Mouse (Mus musculus) Muller cell, postnatal 12 days (primary cell): ENCODE measurements around the gene Vsig1.

Experiments used
- DNase-seq: peaks from one replicate; pipeline ENCODE4 v3.0.0-alpha.2; 2015; ENCODE audit errors: inconsistent ontology term

Vsig1 gene

DNA sequence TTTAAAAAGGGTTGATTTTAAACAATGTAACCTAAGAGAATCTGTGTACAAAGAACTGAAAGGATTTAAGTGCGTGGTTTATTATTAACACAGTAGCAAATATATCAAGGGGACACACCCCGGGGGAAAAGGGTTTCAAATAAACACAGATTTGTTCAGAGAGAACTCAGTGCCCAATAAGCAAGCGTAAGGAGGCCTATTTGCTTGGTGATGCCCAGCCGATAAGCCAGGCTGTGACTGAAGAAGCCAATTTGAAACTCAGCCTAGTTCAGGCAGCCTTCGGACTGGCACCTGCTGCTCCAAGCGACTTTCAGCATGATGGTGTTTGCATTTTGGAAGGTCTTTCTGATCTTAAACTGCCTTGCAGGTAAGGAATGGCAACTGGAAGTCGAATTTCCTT, at the start of gene Vsig1:
Vsig1 (plus strand) TSS at position 249 of the 400 bp plus-strand sequence.
- no peak for DNase-seq

DNA sequence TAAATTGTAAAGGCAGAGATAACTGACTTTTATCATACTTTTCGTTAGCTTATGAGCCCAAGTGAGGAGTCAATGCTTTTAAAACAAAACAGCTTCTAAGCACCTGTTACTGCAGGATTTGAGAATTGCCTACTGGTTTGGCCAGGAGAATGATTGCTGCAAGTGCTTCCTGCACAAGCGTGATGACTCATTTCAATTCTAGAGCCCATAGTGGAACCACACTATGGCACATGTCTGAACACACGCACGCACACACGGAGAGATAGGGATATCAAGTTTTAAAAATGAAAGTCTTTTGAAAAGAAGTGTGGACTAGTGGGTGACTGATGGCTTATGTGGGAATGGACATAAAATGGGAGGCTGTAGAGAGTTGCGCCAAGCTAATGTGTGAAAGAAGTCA, 44.6 kb upstream of the Vsig1 start:
- DNase-seq, result no peak

DNA sequence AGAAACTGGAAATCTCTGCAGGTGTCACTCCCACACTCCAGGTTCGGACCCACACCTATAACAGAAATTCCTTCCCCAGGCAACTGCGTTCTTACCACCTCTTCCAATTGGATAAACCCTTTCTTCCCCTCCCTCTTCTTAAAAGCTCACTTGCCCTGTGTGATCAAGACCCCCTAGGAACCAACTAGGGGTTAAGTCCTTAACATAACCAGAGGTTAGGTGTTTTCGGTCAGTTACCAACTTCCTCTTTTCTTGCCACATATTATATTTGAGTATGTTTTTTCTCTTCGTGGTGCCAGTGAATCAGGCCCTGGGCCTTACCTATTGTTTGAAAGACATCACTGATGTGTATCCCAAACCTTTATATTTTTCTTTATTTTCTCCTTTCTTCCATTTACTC, 44.0 kb upstream of the Vsig1 start:
- DNase-seq, result no peak

GRCm38 (mm10) chrX:140887193-140887592, 20.2 kb upstream of the Vsig1 start:
- DNase-seq, result no peak

GRCm38 (mm10) chrX:140891796-140892195, 15.6 kb upstream of the Vsig1 start:
- no peak for DNase-seq

GRCm38 (mm10) chrX:140903487-140903886, 3.9 kb upstream of the Vsig1 start:
- no peak for DNase-seq

DNA sequence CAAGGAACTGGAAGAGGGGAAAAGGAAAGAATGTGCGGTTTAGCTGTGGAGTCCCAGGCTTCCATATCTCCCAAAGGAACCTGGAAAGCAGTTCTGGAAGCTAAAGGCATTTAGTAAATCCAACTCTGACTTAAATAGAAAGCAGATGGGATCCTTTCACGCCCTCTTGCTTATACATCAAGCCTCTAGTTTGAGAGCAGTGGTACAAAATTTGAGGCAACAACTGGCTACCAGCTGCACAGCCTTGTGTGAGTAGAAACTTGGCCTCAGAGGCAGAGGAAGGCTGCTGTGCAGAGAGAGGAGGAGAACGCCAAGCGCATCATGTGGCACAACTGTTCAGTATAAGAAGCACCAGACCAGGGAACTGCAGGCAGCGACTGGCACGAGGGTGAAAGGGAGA, 13.9 kb downstream of the Vsig1 start:
- DNase-seq, result no peak

GRCm38 (mm10) chrX:140932066-140932465, 24.7 kb downstream of the Vsig1 start:
- DNase-seq, result peak; percentile 5

DNA sequence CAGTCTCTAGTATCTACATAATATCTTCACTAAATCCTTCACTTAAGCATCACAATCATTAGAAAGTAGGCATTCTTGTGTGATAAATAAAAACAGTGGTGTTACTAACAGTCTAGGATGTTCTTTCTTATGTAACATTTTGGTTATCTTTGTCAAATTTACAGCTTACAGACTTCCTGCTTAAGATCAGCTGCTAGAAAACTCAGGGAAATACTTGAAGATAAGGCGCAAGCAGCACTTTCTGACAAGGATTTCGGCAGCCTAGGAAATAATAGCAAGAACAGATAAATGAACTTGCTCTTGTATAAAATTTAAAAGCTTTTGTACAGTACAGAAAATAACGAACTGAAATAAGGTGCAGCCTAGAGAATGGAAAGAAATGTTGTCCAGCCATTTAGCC, 25.9 kb downstream of the Vsig1 start:
- DNase-seq, result no peak

GRCm38 (mm10) chrX:140936271-140936670, 28.9 kb downstream of the Vsig1 start:
- no peak for DNase-seq

DNA sequence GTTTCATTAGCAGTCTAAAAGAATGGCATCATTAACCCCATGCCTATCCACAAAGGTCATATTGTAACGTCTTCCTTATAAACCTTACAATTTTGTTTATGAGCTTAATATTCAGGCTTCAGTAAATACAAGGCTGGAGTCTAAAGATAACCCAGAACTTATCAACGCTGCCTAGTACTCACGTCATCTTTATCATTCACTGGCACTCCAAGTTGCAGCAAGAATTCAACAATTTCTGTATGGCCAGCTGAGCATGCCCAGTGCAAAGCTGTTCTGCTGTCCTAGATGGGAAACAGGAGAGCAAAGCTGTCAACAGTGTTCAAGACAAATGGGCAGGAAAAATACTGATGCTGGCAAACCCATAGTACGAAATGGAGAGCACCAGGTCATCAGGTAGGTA, 46.2 kb downstream of the Vsig1 start:
- DNase-seq, result no peak

GRCm38 (mm10) chrX:140956272-140956940, 49.0 kb downstream of the Vsig1 start, which contains the start of the genes Psmd10 and Atg4a:
Gene Psmd10, minus strand, starts transcription at chrX:140956728.
Gene Atg4a, plus strand, starts transcription at chrX:140956907.
- peak; percentile 88 for DNase-seq

DNA sequence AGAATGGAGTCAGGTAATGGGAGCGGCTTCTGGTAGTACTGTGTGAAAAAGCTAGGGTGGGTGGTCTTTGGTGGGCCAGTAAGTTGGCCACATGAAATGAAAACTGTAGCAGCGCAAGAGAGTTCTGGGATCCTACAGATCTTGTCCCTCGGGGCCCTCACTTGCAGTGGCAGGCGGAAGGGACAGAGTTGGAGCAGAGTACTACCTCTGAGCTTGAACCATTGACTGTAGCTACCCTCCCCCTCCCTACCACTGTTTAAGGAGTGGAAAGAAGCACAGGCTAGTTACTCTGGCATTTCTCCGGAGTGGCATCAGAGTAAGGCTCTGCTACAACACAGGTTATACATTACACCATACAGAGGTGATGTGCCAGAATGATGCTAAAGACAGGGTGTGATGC, 49.6 kb downstream of the Vsig1 start:
- no peak for DNase-seq

DNA sequence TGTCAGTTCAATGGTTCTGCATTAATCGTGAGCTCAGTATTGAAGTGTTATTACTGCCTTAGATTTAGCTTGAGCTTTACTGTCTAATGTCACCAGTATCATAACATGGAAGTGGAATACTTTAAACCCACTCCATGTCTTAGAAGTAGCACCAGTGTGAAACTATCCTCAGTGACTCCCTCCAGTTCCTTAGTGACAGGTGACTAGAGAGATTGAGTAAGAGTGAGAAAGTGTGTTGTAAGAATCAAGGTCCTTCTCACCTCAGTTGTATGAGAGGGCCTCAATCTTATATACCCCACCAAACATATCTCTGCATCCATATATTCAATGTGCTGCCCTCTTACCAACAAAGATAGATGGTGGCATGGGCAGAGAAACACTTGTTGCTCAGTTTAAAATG, 71.5 kb downstream of the Vsig1 start:
- DNase-seq, result no peak

- no peak for DNase-seq
Measured at GRCm38 (mm10) chrX:140979546-140979945, 72.1 kb downstream of the Vsig1 start.

DNA sequence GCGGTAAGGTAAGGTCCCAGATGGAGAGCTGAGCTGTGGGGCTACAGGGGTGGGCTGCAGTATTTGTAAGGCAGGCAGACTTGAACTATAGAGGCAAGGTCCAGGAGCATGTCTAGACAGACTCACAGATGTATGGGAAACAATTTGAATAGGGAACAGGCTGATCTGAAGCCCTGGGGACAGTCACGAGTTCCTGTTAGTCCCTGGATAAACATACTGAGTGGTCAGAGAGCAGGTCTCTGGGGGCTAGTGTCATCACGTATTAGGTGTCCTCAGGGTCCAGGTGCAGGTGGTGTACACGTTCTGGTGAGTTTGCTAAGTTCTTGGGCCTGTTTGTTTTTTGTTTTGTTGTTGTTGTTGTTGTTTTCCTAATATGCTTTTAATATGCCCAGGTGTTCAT, 72.8 kb downstream of the Vsig1 start:
- no peak for DNase-seq

DNA sequence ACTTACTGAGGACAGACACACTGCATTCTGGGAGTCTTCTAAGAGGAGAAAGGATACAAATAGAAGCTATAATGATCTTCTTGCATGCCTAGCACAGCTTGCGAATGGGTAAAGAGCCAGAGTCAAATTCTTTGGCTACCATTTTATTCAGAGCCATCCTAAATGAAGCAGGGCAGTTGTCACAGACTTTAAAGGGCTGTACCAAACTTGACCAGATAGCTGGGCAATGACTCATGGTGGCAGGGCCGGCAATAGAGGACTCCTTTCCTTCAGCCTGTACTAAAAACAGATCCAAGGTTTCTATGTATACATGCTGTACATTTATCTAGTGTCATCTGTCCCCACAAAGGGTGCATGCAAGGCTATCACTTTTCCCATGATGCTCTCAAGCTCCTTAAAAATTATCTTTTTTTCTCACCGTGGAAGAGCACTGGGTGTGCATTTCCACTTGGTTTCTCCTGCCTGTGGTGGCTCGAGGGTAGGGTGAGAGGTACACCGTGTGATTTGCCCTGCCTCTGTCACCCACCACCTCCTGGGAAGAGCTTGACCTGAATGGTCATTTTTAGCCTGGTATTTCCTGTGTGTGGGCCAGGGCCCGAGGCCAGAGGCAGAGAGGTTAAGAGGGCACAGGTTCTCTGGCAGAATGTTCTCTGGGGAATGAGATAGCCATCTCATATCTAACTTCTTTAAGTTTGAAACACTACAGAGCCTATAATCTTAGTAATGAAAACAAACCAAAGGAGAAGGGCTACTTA, 76.0 kb downstream of the Vsig1 start:
- peak; percentile 66 for DNase-seq

- DNase-seq, result no peak
Measured at GRCm38 (mm10) chrX:140984795-140985194, 77.4 kb downstream of the Vsig1 start.

DNA sequence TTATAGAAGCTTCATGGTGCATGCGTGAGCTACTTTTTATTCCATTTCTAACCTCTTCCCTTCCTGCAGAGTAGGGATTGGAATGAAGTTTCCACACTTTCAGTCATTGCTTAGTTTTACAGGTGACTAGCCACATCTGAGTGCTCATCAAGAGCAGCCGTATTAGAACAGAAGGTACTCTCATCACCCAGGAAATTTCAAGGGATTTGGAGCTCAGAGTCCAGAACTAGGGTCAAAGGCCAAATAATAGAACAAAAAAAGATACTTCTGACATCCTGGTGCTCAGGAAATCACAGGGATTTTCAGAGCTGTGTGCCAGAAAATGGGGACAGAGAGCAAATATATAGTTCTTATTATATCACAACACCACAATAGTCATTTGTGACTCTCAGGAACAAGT, 77.8 kb downstream of the Vsig1 start:
- no peak for DNase-seq
